Mouse (Mus musculus): ENCODE data around the gene Cd38. TPM values are rescaled to one million over a fixed set of nuclear protein-coding genes. Genes with fewer than 3 reads are reported as not detected.

Cd38 gene
- total RNA-seq, 4 experiments from 2014 or later: 10.0 to 18.3 (median 12.8) TPM

DNA sequence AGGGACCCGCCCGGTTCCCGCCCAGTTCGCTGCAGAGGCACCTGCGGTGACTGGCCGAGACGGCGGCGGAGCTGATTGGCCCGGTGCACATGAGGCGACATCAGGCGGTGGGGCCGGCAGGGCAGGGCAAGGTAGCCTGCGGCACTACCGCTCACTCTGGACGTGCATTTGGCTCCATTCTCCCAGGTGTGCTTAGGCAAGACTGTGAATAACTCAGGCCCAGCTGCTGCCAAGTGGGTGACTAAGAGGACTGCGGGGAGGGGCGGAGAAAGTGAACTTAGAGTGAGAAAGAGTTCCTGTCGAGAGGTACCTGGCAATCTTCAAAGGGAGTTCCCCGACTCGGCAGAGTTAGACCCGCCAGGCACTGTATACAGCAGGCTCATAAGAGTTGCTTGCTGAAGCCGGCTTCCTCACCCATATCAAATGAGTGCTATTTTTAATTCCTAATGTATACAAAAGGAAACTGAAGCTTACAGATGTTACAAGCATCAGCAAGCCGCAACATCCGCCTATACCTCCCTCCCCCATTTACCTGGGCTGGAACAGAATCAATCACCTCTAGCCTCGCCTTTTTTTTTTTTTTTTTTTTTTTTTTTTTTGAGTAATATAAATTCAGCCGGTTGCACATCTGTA, 79.9 kb downstream of the Cd38 start:
- DNase-seq: peak; percentile 14

DNA sequence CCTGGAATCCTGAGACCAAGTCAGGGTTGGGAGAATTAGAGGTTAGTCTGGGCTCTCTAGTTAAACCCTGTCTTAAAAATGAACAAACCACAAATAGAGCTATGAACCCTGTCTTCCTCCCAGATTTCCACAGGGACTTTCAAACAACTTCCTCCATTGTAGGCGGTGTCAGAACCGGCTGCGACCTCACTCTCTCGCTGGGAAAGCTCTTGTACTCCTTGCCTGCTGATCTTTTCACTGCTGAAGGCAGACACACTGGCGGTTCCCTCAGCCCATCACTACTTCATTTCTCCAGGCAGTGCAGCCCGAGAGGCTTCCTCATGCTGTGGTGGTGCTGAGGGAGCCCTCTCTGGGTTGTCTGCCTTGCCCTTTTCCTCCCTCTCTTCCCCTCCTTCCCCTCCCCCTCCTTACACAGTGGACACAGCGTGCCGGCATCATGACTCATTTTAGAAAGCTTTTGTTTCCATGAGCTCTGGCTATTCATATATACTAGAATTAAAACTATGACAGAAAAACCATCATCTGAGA, 80.5 kb downstream of the Cd38 start:
- DNase-seq: peak; percentile 5

DNA sequence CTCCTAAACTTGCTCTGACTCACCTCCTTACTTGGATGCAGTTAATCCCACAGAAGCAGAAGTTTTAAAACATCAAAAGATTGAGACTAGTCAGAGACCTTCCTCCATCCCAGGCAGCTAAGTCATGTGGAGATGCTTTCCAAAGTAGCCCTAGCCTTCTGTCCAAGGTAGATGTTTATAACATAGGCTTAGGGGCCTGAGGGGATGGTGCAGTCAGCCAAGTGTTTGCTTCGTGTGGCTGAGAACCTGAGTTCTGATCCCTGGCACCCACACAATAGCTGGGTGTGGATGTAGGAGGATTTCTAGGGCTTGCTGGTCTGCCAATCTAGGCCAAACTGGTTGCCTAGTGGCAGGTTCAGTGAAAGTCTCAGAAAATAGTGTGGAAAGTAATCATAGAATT, 84.9 kb downstream of the Cd38 start:
- DNase-seq: no peak

DNA sequence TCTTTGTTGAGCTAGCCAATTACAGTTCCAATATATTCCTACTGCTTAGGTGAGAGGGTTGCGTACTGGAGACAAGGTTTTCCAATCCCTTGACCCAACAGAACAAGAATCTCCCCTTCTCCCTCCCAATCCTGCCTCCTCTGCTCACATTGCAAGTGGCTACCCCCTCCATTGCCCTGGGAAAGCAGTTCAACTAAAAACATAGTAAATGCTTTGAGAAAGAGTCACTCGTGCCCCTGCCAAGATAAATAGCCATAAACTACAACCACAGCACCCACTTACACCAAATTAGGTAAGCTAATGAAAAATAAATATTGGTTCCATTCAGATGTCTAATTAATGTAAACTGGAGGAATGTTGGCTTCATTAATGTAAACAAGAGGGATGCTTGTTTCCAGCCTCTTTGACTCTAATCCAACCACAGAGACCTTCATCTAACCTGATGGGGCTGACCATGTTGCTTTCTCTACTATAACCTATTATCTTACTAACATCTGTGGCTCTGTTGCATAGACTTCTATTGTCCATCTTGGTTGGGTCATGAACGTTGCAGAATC, 91.6 kb downstream of the Cd38 start:
- no peak for DNase-seq

DNA sequence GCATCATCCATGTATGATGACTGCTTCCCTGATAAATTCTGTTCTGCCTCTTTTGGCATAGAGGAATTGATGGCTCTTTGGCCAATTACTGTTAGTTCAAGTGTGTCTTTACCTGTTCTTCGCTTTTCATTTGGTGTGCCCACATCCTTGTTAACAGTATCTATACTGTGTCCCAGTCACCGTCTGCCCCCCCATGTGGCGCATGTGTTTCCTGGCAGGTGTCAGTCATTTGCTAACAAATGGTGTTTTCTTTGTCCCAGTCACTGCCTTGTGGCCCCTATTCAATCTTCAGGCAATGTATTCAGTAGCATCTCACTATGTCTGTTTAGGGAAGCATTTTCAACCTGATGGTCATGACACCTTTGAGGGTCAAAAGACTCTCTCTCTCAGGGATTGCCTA, 92.7 kb downstream of the Cd38 start:
- DNase-seq: no peak

Other genes with a start within 250 kb of the Cd38 start
- 10 to 100 TPM; 14.3 to 31.6 (median 23.8) TPM for gene Cc2d2a, start 206.2 kb upstream of the Cd38 start, total RNA-seq (2022)
- 1 to 10 TPM; 1.3 to 2.7 (median 1.8) TPM for gene Bst1, start 49.7 kb upstream of the Cd38 start, total RNA-seq (2022)
- gene Fbxl5, start 46.9 kb upstream of the Cd38 start, total RNA-seq (2022): 10 to 100 TPM; 66.6 to 95.2 (median 83.9) TPM
- gene Gm7879, start 44.6 kb downstream of the Cd38 start, total RNA-seq (2022): 10 to 100 TPM; 14.7 to 17.1 (median 15.1) TPM
- gene Fgfbp1, start 113.2 kb downstream of the Cd38 start, total RNA-seq (2022): not detected
- 1 to 10 TPM; 2.1 to 5.4 (median 3.9) TPM for gene Prom1, start 233.5 kb downstream of the Cd38 start, total RNA-seq (2022)